Comparison of ENCODE assay signal across 19 mouse cellular contexts in genomic region chr16:44123786-44124185, GRCm38 (mm10). TPM values are rescaled to one million over a fixed set of nuclear protein-coding genes. Genes with fewer than 3 reads are reported as not detected.
DNase-seq lines count a peak whose midpoint lies in the region; ATAC-seq and TF ChIP-seq lines count a peak whose summit lies in the region.
"Had no signal": no experiment of that assay in that cellular context is flagged by ENCODE, and none has a peak within 500 bp of the region (broad histone marks: within the 10 kb centered on the region; RNA-seq: fewer than 3 reads in every experiment).

No protein-coding gene starts in this region.

- H3K4me1 ChIP-seq in thymus, adult 2 months (replicated peaks; ENCODE audit: control insufficient read depth, insufficient read depth, low read length): no peaks in the 10 kb centered on the region
- H3K4me1 ChIP-seq: forebrain, embryonic 15.5 days; hindbrain, embryonic 15.5 days had no signal

- no peak for TF ChIP-seq POLR2A in myocyte (IDR thresholded peaks at IDR 0.05; ENCODE audit: insufficient read length, low read depth)
- no peak for TF ChIP-seq POLR2A in thymus, adult 2 months (IDR thresholded peaks at IDR 0.05; ENCODE audit: control insufficient read depth, extremely low read depth, insufficient read depth, low read length, poor library complexity)

- DNase-seq in layer of hippocampus, adult 2 months (ENCODE audit: low spot score in 2 of 2): peak in 1 of 2 experiments; percentile 46
- DNase-seq in layer of hippocampus, postnatal 36 days: no peak
- peak; percentile 58 for DNase-seq in cerebellum, adult 11 months
- peak; percentile 76 for DNase-seq in cerebellum, adult 9-11 months
- DNase-seq in thymus, adult 2 months: no peak
- DNase-seq: adrenal gland, adult 8-10 months; heart, postnatal 36 days; liver, embryonic 13.5 days; lung, embryonic 14.5 days; lung, postnatal 36 days; retina, postnatal 1 day; thymus, postnatal 14 days had no signal

- H3K79me2 ChIP-seq in myocyte (ENCODE audit: control insufficient read depth, insufficient read depth): peaks cover 62% of the 10 kb centered on the region

- H3K4me2 ChIP-seq in myocyte (ENCODE audit: low read depth): peak overlapping the region; percentile 86
- H3K4me2 ChIP-seq: forebrain, embryonic 15.5 days; heart, embryonic 13.5 days; hindbrain, embryonic 15.5 days; liver, embryonic 13.5 days; lung, embryonic 14.5 days had no signal

- H3ac ChIP-seq in myocyte (ENCODE audit: control insufficient read depth, insufficient read length): no peak overlapping the region

- WGBS in thymus, adult 2 months: 98% methylated on average over 2 of the region's 2 CpGs

- H3K36me3 ChIP-seq in myocyte (ENCODE audit: control insufficient read depth, insufficient read depth): no peaks in the 10 kb centered on the region
- H3K36me3 ChIP-seq in thymus, adult 2 months (ENCODE audit: control insufficient read depth, insufficient read depth, low read length): no peaks in the 10 kb centered on the region; the same call in 1 of the 2 replicates
- H3K36me3 ChIP-seq: forebrain, embryonic 15.5 days; heart, embryonic 13.5 days; hindbrain, embryonic 15.5 days; liver, embryonic 13.5 days had no signal

- H3K27me3 ChIP-seq in myocyte (ENCODE audit: control insufficient read depth, insufficient read depth, insufficient read length): no peaks in the 10 kb centered on the region
- H3K27me3 ChIP-seq in thymus, adult 2 months (ENCODE audit: control insufficient read depth, insufficient read depth, low read length): no peaks in the 10 kb centered on the region
- H3K27me3 ChIP-seq: forebrain, embryonic 15.5 days; heart, embryonic 13.5 days; hindbrain, embryonic 15.5 days; liver, embryonic 13.5 days had no signal

- H3K4me3 ChIP-seq in layer of hippocampus, adult 2 months: no peak overlapping the region
- no peak overlapping the region for H3K4me3 ChIP-seq in myocyte
- no peak overlapping the region for H3K4me3 ChIP-seq in thymus, adult 2 months (ENCODE audit: control insufficient read depth, insufficient read depth, low read length)
- H3K4me3 ChIP-seq: erythroblast, embryonic 14.5 days; forebrain, embryonic 15.5 days; heart, embryonic 13.5 days; hindbrain, embryonic 15.5 days; liver, embryonic 13.5 days had no signal

- no peak for TF ChIP-seq CTCF in layer of hippocampus, adult 2 months (conservative IDR thresholded peaks at IDR 0.05)
- no peak for TF ChIP-seq CTCF in thymus, adult 2 months (IDR thresholded peaks at IDR 0.05; ENCODE audit: borderline replicate concordance, control insufficient read depth, extremely low read depth, insufficient read depth, low read length, poor library complexity)

- H3K27ac ChIP-seq in layer of hippocampus, adult 2 months: peak overlapping the region; percentile 95
- H3K27ac ChIP-seq in thymus, adult 2 months (ENCODE audit: control insufficient read depth, insufficient read depth, low read length): no peak overlapping the region
- H3K27ac ChIP-seq: forebrain, embryonic 15.5 days; heart, embryonic 13.5 days; hindbrain, embryonic 15.5 days; liver, embryonic 13.5 days had no signal

- ATAC-seq in activated CD4-positive, CD25-positive, alpha-beta regulatory T cell, adult 4 months: no peak
- ATAC-seq: forebrain, embryonic 15.5 days; intestine, embryonic 16.5 days had no signal

TF ChIP-seq in myocyte, 11 proteins besides CTCF, POLR2A, EP300 and RAD21:
- TF ChIP-seq MYOG (IDR thresholded peaks at IDR 0.05; ENCODE audit: control insufficient read depth in 1 of 3, insufficient read depth in 1 of 3, insufficient read length in 2 of 3, low read depth in 2 of 3) (no peak), E2F4 (IDR thresholded peaks at IDR 0.05; ENCODE audit: insufficient read depth) (no peak), POLR2AphosphoS2 (IDR thresholded peaks at IDR 0.05; ENCODE audit: insufficient read length, low read depth) (no peak), REST (IDR thresholded peaks at IDR 0.05; ENCODE audit: insufficient read depth, insufficient read length) (no peak), TCF3 (IDR thresholded peaks at IDR 0.05; ENCODE audit: insufficient read length, low read depth) (no peak), TCF12 (IDR thresholded peaks at IDR 0.05; ENCODE audit: insufficient read depth, poor library complexity, severe bottlenecking) (no peak), CEBPB (IDR thresholded peaks at IDR 0.05; ENCODE audit: insufficient read depth, poor library complexity, severe bottlenecking) (no peak), USF1 (IDR thresholded peaks at IDR 0.05; ENCODE audit: low read depth) (no peak), MAX (IDR thresholded peaks at IDR 0.05; ENCODE audit: low read depth) (no peak), MYOD1 (IDR thresholded peaks at IDR 0.05; ENCODE audit: control insufficient read depth in 1 of 3, insufficient read length in 2 of 3, low read depth in 2 of 3) (no peak), SRF (IDR thresholded peaks at IDR 0.05; ENCODE audit: control insufficient read depth, insufficient read length, low read depth) (no peak)

RNA-seq across cellular contexts. Expression of gene Atp6v1a, which starts 15.7 kb away (rescaled TPM):
- 100 to 1,000 TPM; 535 to 581 TPM for total RNA-seq in layer of hippocampus, adult 2 months (2021)
- 100 to 1,000 TPM; 559 to 583 TPM for total RNA-seq in layer of hippocampus, postnatal 36 days (2021)
- polyA plus RNA-seq in myocyte (2012; fragmentation: generic; extraction: Trizol): 28.7 TPM
- 17.2 and 18.4 TPM in 2 replicates for polyA plus RNA-seq in thymus, adult 2 months (2012; rRNA removed)
- polyA plus RNA-seq in activated CD4-positive, CD25-positive, alpha-beta regulatory T cell, adult 4 months (2017; shearing (Covaris generic)): 10 to 100 TPM; 32.7 to 35.0 TPM

RNA-seq across cellular contexts. Expression of gene Naa50, which starts 15.8 kb away (rescaled TPM):
- 10 to 100 TPM; 59.2 to 61.1 TPM for total RNA-seq in layer of hippocampus, adult 2 months (2021)
- total RNA-seq in layer of hippocampus, postnatal 36 days (2021): 10 to 100 TPM; 64.5 to 68.8 TPM
- polyA plus RNA-seq in myocyte (2012; fragmentation: generic; extraction: Trizol): 34.7 TPM
- polyA plus RNA-seq in thymus, adult 2 months (2012; rRNA removed): 8.7 and 12.9 TPM in 2 replicates
- polyA plus RNA-seq in activated CD4-positive, CD25-positive, alpha-beta regulatory T cell, adult 4 months (2017; shearing (Covaris generic)): 10 to 100 TPM; 29.1 to 32.3 TPM

RNA-seq across cellular contexts. Expression of gene Usf3, which starts 49.3 kb away (rescaled TPM):
- 10 to 100 TPM; 41.4 to 43.0 TPM for total RNA-seq in layer of hippocampus, adult 2 months (2021)
- 10 to 100 TPM; 36.5 to 46.7 TPM for total RNA-seq in layer of hippocampus, postnatal 36 days (2021)
- 3.5 TPM for polyA plus RNA-seq in myocyte (2012; fragmentation: generic; extraction: Trizol)
- 12.7 and 13.6 TPM in 2 replicates for polyA plus RNA-seq in thymus, adult 2 months (2012; rRNA removed)
- 1 to 10 TPM; 2.7 to 4.7 TPM for polyA plus RNA-seq in activated CD4-positive, CD25-positive, alpha-beta regulatory T cell, adult 4 months (2017; shearing (Covaris generic))

Comparison
In these comparisons a context has a peak if more than half of its experiments do, and no peak if none do; other contexts are left out.
1. DNase-seq: peak in cerebellum, adult 11 months (single experiment) and cerebellum, adult 9-11 months (single experiment); none in layer of hippocampus, postnatal 36 days (0 of 2) and thymus, adult 2 months (single experiment).